Mouse (Mus musculus): ENCODE results near the gene Rsph4a.
"Not testable (repeated sequence)": the region's sequence is repeated elsewhere in the genome, so short reads cannot be mapped to it uniquely, and the experiment has no call there.

Rsph4a gene

GRCm38 (mm10) chr10:33904530-33905481, at the start of gene Rsph4a:
Gene Rsph4a, plus strand, starts transcription at chr10:33905111.
- peak; percentile 6 for DNase-seq (ENCODE audit: low spot score)

- DNase-seq (ENCODE audit: low spot score) = no peak
These were observed 47.5 kb upstream of the Rsph4a start, which contains the start of gene Sult3a1 for GRCm38 (mm10) chr10:33857421-33857820. Gene Sult3a1, plus strand, starts transcription at chr10:33857721.

DNA sequence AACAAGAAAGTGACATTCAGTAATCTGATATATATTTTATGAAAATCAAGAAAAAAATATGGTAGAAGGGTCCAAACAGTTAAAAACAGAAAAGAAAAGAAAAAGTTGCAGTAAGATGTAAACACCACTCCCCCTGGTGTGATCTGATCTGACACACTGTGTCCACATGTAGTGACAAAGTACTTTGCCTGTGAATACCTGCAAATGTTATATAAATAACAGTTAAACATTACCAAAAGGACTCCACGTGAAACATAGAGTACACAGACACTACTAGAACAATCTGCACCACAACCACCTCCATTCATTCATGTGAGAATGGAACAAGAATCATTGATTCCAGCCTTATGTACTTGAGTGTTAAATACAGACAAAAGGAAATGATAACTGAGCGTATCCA, 38.9 kb upstream of the Rsph4a start:
- DNase-seq (ENCODE audit: low spot score) = no peak

DNA sequence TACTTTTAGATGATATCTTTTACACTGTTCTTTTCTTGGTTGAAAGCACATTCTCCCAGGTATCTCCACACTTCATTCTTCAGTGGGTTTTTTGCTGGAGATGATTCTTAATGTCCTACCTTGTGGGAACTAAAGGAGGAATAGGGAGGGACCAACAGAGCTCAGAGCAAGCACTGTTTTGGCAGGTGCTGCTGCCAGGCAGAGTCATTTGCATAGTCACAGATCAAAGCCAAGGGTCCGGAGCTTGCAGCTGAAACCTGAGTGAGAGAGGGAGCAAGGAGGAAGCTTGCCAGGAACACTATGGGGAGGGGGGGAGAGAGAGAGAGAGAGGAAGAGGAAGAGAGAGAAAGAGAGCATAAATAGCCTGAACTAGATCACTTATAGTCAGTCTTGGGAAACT, 34.5 kb upstream of the Rsph4a start:
- no peak for DNase-seq (ENCODE audit: low spot score)

- no peak for DNase-seq (ENCODE audit: low spot score)
These were observed 32.1 kb upstream of the Rsph4a start for GRCm38 (mm10) chr10:33872672-33873398.

DNA sequence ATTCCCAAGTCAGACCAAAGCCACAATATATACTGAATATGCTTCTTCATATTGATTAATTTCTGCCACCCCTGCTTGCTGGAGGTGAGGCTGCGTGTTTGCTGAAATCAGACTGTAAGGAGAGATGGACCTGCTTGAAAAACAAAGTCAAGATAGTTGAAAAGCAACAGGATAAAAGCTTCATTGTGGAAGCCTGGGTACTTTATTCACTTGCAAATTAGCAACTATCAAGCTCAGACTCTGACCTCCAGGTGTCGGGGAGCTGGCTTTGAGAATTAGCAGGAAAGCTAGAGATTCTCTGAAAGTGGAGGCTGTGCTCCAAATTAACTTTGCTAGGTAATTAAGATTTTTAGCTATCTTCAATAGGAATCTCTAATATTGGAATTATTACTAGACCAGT, 22.5 kb upstream of the Rsph4a start:
- not testable (repeated sequence) for DNase-seq (ENCODE audit: low spot score)

- not testable (repeated sequence) for DNase-seq (ENCODE audit: low spot score)
These were observed 3.4 kb upstream of the Rsph4a start for GRCm38 (mm10) chr10:33901520-33901919.

GRCm38 (mm10) chr10:33905489-33905888, 578 bp downstream of the Rsph4a start:
- no peak for DNase-seq (ENCODE audit: low spot score)

GRCm38 (mm10) chr10:33940702-33941101, 35.8 kb downstream of the Rsph4a start:
- DNase-seq (ENCODE audit: low spot score) = no peak

GRCm38 (mm10) chr10:33945390-33945789, 40.5 kb downstream of the Rsph4a start:
- no peak for DNase-seq (ENCODE audit: low spot score)

- DNase-seq (ENCODE audit: low spot score) = no peak
These were observed 41.4 kb downstream of the Rsph4a start for GRCm38 (mm10) chr10:33946336-33946735.

DNA sequence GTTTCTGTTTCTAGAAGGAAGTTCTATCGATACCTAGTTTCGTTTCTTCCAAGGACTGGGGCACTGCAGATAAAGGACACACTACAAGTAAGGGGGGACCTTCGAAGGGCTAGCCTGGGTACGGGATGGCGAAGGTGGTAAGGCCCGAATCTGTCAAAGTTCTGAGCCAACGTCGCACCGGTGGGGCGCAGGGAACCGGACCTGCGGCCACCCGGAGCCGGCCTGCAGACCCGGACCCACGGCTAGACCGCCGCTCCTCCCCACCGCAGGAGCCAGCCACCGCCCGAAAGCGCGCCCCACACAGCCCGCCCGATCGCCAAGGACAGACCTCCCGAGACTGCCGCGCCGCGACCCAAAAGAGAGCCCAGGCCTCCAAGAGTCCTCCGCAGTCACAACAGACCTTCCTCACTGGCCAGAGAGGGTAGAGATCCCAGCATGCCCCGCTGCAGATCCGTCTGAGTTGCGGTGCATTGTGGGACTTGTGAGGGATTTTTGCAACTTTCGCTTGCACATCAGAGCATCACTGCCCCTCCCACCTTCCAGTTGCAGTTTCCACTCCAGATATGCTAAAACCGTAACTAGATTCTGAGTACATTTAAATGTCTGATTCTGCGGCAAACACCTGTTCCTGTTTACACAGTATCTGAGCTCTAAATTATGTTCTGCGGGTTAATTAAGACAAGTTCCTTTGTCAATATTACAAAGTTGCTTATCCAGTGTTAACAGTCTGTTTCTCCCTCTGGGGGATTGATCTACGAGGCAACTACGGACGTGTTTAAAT, 46.1 kb downstream of the Rsph4a start, which contains the start of gene Zup1:
TSS of gene Zup1 (minus strand) at position 467 of the 781 bp plus-strand sequence.
- DNase-seq (ENCODE audit: low spot score) = peak; percentile 90

DNA sequence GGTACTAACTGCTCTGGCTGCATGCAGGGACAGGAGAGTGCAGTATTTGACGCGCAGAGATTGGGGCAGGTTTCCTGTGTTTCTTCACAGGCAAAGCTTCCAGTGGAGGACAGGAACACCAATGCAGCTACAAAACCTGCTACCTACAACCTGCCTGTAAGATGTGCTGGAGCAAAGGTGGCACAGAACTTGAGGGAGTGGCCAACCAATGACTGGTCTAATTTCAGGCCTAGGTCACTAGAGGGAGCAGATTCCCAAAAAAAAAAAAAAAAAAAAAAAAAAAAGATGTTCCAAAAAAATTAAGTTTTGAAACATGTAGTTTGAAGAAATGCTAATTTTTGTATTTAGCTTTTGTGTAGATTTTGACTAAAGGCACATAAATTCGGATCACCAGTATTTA, 47.6 kb downstream of the Rsph4a start:
- DNase-seq (ENCODE audit: low spot score) = no peak
